Mouse (Mus musculus): ENCODE data around the gene Aqp7. TPM values are rescaled to one million over a fixed set of nuclear protein-coding genes. Genes with fewer than 3 reads are reported as not detected.

The Aqp7 gene
- total RNA-seq, 2 experiments from 2014 or later = 30.2 to 49.0 TPM

GRCm38 (mm10) chr4:41021094-41021493 lies 26.8 kb downstream of the Aqp7 start:
- intact Hi-C loops (cut with DNase I) = no loop called here
- DNase-seq = no peak

- DNase-seq = no peak
- intact Hi-C loops (cut with DNase I) = no loop called here
These were observed 32.1 kb downstream of the Aqp7 start for GRCm38 (mm10) chr4:41015798-41016197.

- no peak for DNase-seq
- intact Hi-C loops (cut with DNase I) = no loop called here
These were observed 34.6 kb downstream of the Aqp7 start for GRCm38 (mm10) chr4:41013351-41013750.

DNA sequence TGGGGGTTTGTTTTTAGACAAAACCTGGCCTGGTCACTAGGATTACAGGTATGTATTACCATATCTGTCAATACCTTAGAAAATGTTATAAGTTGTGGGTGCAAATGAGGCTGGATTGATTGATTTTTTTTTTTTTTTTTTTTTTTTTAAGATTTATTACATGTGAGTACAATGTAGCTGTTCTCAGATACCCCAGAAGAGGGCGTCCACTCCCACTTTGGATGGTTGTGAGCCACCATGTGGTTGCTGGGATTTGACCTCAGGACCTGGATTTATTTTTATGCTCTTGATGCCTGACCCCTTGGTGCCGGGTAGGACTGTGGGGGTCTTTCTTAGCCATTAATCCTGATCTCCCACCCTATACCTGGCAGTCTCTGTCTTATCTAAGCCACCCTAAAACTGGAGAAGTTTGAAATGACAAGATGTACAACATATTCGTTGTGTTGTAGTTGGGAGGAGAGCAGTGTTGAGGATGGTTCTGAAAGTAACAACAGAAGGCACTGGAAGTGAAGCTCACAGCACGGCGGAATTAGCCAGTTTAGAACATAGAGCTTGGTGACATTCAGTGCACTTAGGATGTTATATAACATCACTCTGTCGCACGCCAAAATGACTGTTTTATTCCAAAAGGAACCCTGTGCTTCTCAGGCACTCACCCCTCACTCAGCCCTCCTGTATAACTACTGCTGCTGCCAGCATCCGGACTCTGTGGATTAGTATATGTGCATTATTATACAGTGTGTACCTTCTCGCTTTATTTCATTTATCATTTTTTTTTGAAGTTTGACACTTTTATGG lies 46.9 kb downstream of the Aqp7 start:
- intact Hi-C loops (cut with DNase I) = no loop called here
- no peak for DNase-seq

DNA sequence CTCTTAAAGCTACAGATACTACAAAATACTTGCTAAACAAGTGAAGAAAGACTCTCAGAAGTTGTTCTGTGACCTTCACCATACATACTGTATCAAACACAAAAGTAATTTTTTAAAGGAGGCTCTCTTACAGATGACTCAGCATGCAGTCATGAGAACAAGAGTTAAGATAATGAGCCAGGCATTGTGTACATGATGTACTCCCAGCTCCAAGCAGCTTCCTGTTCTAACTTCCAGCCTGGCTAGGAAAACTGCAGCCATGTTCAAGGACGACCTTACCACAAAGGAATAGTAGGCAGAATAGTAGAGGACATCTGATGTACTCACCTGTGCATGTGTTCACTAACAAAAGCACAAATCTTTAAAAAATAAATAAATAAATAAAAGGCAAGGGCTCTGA lies 47.7 kb downstream of the Aqp7 start:
- no peak for DNase-seq
- intact Hi-C loops (cut with DNase I) = no loop called here

GRCm38 (mm10) chr4:40997916-40998315 lies 50.0 kb downstream of the Aqp7 start:
- intact Hi-C loops (cut with DNase I) = no loop called here
- DNase-seq = no peak

DNA sequence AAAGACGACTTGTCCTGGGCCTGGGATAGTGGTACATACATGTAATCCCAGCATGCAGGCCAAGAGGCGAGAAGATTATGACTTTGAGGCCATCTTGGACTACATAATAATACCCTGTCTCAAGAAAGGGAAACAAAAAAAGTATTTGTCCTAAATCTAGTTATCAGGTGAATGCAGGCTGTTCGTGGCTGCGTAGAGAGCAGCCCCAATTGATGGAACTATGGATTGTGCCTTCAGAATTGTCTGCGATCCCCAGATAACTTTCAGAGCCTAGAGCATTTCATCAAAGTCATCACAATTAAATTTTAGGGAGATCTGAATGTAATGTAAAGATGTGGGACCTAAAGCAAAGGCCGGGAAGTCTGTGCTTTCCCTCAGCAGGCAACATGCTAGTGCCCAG lies 51.6 kb downstream of the Aqp7 start:
- DNase-seq = no peak
- intact Hi-C loops (cut with DNase I) = no loop called here

DNA sequence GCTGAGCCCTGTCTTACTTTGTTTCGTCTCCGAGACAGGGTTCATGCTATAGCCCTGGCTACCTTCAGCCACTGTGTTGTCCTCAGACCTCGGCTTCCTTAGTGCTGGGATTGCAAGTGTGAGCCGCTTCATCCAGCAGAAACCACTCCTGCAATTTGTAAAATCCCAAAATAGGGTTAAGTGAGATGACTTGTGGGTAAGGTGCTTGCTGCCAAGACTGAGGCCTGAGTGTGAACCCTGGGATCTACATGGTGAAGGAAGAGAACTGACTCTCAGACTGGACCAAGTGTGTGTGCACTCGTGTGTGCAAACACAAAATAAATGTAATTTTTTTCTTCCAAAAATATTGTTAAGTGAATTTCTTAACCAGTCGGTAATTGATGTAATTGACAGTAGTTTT lies 58.3 kb downstream of the Aqp7 start:
- intact Hi-C loops (cut with DNase I) = no loop called here
- no peak for DNase-seq

DNA sequence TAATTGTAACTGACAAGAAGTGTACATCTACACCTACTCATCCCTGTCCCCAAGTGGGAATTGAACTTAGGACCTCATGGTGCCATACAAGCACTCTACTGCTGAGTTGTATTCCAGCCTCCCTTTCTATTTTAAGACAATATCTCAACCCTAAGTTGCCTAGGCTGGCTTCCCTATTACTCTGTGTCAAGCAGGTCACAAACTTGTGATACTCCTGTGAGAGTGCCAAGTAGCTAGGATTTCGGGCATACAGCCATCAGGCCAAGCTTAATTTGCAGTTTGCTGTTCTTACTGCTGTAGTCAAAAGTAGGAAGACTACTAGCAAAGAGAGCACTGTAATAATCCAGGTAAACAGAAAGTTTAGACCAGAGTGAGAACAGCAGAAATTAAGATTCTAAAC lies 64.3 kb downstream of the Aqp7 start:
- intact Hi-C loops (cut with DNase I) = no loop called here
- DNase-seq = peak; percentile 52 to 61

Small RNA genes within 50 kb of the gene (microRNA-seq; reads per million reads assigned to microRNA genes)
- 0.72 to 2.0 reads per million in 2 experiments for gene Mir3094 (ENCODE audit: borderline number of aligned reads in 2 of 2)

Other genes starting within 250 kb of the Aqp7 start
- 10 to 100 TPM; 62.1 to 69.1 TPM for gene B4galt1, start 194.1 kb downstream of the Aqp7 start, total RNA-seq (2021)
- gene Spink4, start 128.1 kb downstream of the Aqp7 start, total RNA-seq (2021) = not detected
- 100 to 1,000 TPM; 260 to 269 TPM for gene Bag1, start 99.8 kb downstream of the Aqp7 start, total RNA-seq (2021)
- gene Chmp5, start 99.7 kb downstream of the Aqp7 start, total RNA-seq (2021) = 10 to 100 TPM; 39.2 to 40.1 TPM
- gene Nfx1, start 77.2 kb downstream of the Aqp7 start, total RNA-seq (2021) = 10 to 100 TPM; 20.9 to 22.8 TPM
- not detected for gene Aqp3, start 50.0 kb upstream of the Aqp7 start, total RNA-seq (2021)
- gene Nol6, start 76.3 kb upstream of the Aqp7 start, total RNA-seq (2021) = 10 to 100 TPM; 14.8 to 15.8 TPM
- 100 to 1,000 TPM; 136 to 137 TPM for gene Ube2r2, start 87.6 kb upstream of the Aqp7 start, total RNA-seq (2021)
- 10 to 100 TPM; 59.4 to 61.1 TPM for gene Ubap2, start 227.0 kb upstream of the Aqp7 start, total RNA-seq (2021)